Comparison of ENCODE assay signal across 21 mouse cellular contexts in genomic region chr6:126802946-126803345, GRCm38 (mm10). TPM values are rescaled to one million over a fixed set of nuclear protein-coding genes. Genes with fewer than 3 reads are reported as not detected.
A peak's percentile ranks its signal among the peaks of the same experiment; 100 is the strongest.
DNase-seq lines count a peak whose midpoint lies in the region; ATAC-seq and TF ChIP-seq lines count a peak whose summit lies in the region.
"Had no signal": no experiment of that assay in that cellular context is flagged by ENCODE, and none has a peak within 500 bp of the region (broad histone marks: within the 10 kb centered on the region; RNA-seq: fewer than 3 reads in every experiment).

No protein-coding gene starts in this region.

- no peaks in the 10 kb centered on the region for H3K9me3 ChIP-seq in hindbrain, embryonic 11.5 days (ENCODE audit: control insufficient read depth, low read length)
- H3K9me3 ChIP-seq in hindbrain, embryonic 16.5 days (ENCODE audit: control insufficient read depth, low read length) = no peaks in the 10 kb centered on the region
- no peaks in the 10 kb centered on the region for H3K9me3 ChIP-seq in midbrain, embryonic 14.5 days (ENCODE audit: control insufficient read depth, low read length)
- H3K9me3 ChIP-seq in midbrain, embryonic 16.5 days (replicated peaks; ENCODE audit: control insufficient read depth, low read length, poor library complexity, severe bottlenecking) = no peaks in the 10 kb centered on the region
- H3K9me3 ChIP-seq: embryonic facial prominence, embryonic 13.5 days; heart, embryonic 12.5 days; midbrain, embryonic 12.5 days had no signal

- TF ChIP-seq CTCF in layer of hippocampus, adult 2 months (conservative IDR thresholded peaks at IDR 0.05) = no peak

- H3K27ac ChIP-seq in hindbrain, embryonic 11.5 days (ENCODE audit: low read depth, low read length) = no peak overlapping the region
- H3K27ac ChIP-seq in hindbrain, embryonic 16.5 days (ENCODE audit: low read depth, low read length) = no peak overlapping the region
- H3K27ac ChIP-seq in midbrain, embryonic 14.5 days (replicated peaks; ENCODE audit: low read depth, low read length) = no peak overlapping the region
- no peak overlapping the region for H3K27ac ChIP-seq in midbrain, embryonic 16.5 days (ENCODE audit: low read length)
- no peak overlapping the region for H3K27ac ChIP-seq in layer of hippocampus, adult 2 months
- H3K27ac ChIP-seq: embryonic facial prominence, embryonic 13.5 days; midbrain, embryonic 12.5 days had no signal

- no peaks in the 10 kb centered on the region for H3K27me3 ChIP-seq in hindbrain, embryonic 11.5 days (ENCODE audit: control insufficient read depth, insufficient read depth, low read length)
- H3K27me3 ChIP-seq in hindbrain, embryonic 16.5 days (replicated peaks; ENCODE audit: control insufficient read depth, insufficient read depth, low read length) = no peaks in the 10 kb centered on the region
- H3K27me3 ChIP-seq in midbrain, embryonic 14.5 days (ENCODE audit: control insufficient read depth, insufficient read depth, low read length) = no peaks in the 10 kb centered on the region
- H3K27me3 ChIP-seq in midbrain, embryonic 16.5 days (ENCODE audit: control insufficient read depth, insufficient read depth, low read depth, low read length) = no peaks in the 10 kb centered on the region
- H3K27me3 ChIP-seq: embryonic facial prominence, embryonic 13.5 days; midbrain, embryonic 12.5 days had no signal

- H3K4me3 ChIP-seq in hindbrain, embryonic 11.5 days (ENCODE audit: low read depth, low read length) = no peak overlapping the region
- no peak overlapping the region for H3K4me3 ChIP-seq in hindbrain, embryonic 16.5 days (ENCODE audit: low read length)
- H3K4me3 ChIP-seq in midbrain, embryonic 14.5 days (replicated peaks; ENCODE audit: low read depth, low read length) = no peak overlapping the region
- no peak overlapping the region for H3K4me3 ChIP-seq in midbrain, embryonic 16.5 days (ENCODE audit: low read depth, low read length)
- H3K4me3 ChIP-seq in layer of hippocampus, adult 2 months = no peak overlapping the region
- H3K4me3 ChIP-seq: embryonic facial prominence, embryonic 13.5 days; heart, embryonic 12.5 days; midbrain, embryonic 12.5 days had no signal

- H3K4me1 ChIP-seq in hindbrain, embryonic 11.5 days (replicated peaks; ENCODE audit: control insufficient read depth, insufficient read depth, low read length) = no peaks in the 10 kb centered on the region
- no peaks in the 10 kb centered on the region for H3K4me1 ChIP-seq in hindbrain, embryonic 16.5 days (ENCODE audit: control insufficient read depth, insufficient read depth, low read depth, low read length)
- H3K4me1 ChIP-seq in midbrain, embryonic 14.5 days (ENCODE audit: control insufficient read depth, insufficient read depth, low read length) = no peaks in the 10 kb centered on the region
- no peaks in the 10 kb centered on the region for H3K4me1 ChIP-seq in midbrain, embryonic 16.5 days (ENCODE audit: control insufficient read depth, insufficient read depth, low read length)
- H3K4me1 ChIP-seq: embryonic facial prominence, embryonic 13.5 days; heart, embryonic 12.5 days had no signal

- H3K9ac ChIP-seq in hindbrain, embryonic 11.5 days (ENCODE audit: low read depth, low read length) = 0 out of 2 replicates have a peak overlapping the region, but pooled peaks have one; percentile 4
- H3K9ac ChIP-seq in hindbrain, embryonic 16.5 days (ENCODE audit: low read depth, low read length) = no peak overlapping the region
- H3K9ac ChIP-seq in midbrain, embryonic 14.5 days (replicated peaks; ENCODE audit: low read length) = no peak overlapping the region
- H3K9ac ChIP-seq in midbrain, embryonic 16.5 days (ENCODE audit: low read depth, low read length) = no peak overlapping the region
- H3K9ac ChIP-seq: embryonic facial prominence, embryonic 13.5 days; heart, embryonic 12.5 days; midbrain, embryonic 12.5 days had no signal

- H3K4me2 ChIP-seq in hindbrain, embryonic 11.5 days (replicated peaks; ENCODE audit: low read depth, low read length) = no peak overlapping the region
- no peak overlapping the region for H3K4me2 ChIP-seq in hindbrain, embryonic 16.5 days (ENCODE audit: low read length)
- H3K4me2 ChIP-seq in midbrain, embryonic 14.5 days (ENCODE audit: low read length) = no peak overlapping the region
- H3K4me2 ChIP-seq in midbrain, embryonic 16.5 days (ENCODE audit: low read length) = no peak overlapping the region
- H3K4me2 ChIP-seq: embryonic facial prominence, embryonic 13.5 days; heart, embryonic 12.5 days; midbrain, embryonic 12.5 days had no signal

- 34% methylated on average over 11 of the region's 11 CpGs for WGBS in hindbrain, embryonic 11.5 days
- 27% methylated on average over 11 of the region's 11 CpGs for WGBS in hindbrain, embryonic 16.5 days
- 25% methylated on average over 11 of the region's 11 CpGs for WGBS in midbrain, embryonic 14.5 days
- WGBS in midbrain, embryonic 16.5 days = 23% methylated on average over 11 of the region's 11 CpGs

- no peak for DNase-seq in hindbrain, embryonic 11.5 days (ENCODE audit: low spot score)
- DNase-seq in midbrain, embryonic 14.5 days = peak; percentile 17
- DNase-seq in layer of hippocampus, adult 2 months (ENCODE audit: low spot score in 2 of 2) = peak; percentile 13 to 50
- DNase-seq in telencephalon, adult 2 months (ENCODE audit: low read depth, low spot score) = peak; percentile 50
- DNase-seq in kidney, postnatal 10 days = no peak
- DNase-seq: B cell, adult 2 months; cerebellum, adult 9-11 months; kidney, adult 2 months; kidney, postnatal 25 days; lung, adult 2 months; lung, postnatal 4 days had no signal

- H3K36me3 ChIP-seq in hindbrain, embryonic 11.5 days (ENCODE audit: control insufficient read depth, insufficient read depth, low read length) = no peaks in the 10 kb centered on the region
- no peaks in the 10 kb centered on the region for H3K36me3 ChIP-seq in hindbrain, embryonic 16.5 days (ENCODE audit: control insufficient read depth, insufficient read depth, low read length)
- H3K36me3 ChIP-seq in midbrain, embryonic 14.5 days (ENCODE audit: control insufficient read depth, insufficient read depth, low read length) = no peaks in the 10 kb centered on the region
- H3K36me3 ChIP-seq in midbrain, embryonic 16.5 days (ENCODE audit: control insufficient read depth, insufficient read depth, low read length) = no peaks in the 10 kb centered on the region
- H3K36me3 ChIP-seq: embryonic facial prominence, embryonic 13.5 days; heart, embryonic 12.5 days; midbrain, embryonic 12.5 days had no signal

- no peak for ATAC-seq in hindbrain, embryonic 11.5 days (ENCODE audit: low FRiP score)
- ATAC-seq in hindbrain, embryonic 16.5 days = no peak
- no peak for ATAC-seq in midbrain, embryonic 14.5 days (ENCODE audit: low FRiP score, low TSS enrichment)
- ATAC-seq in midbrain, embryonic 16.5 days = no peak

RNA-seq across cellular contexts. Expression of gene Ndufa9, which starts 46.0 kb away (rescaled TPM):
- 183 and 200 TPM in 2 replicates for polyA plus RNA-seq in hindbrain, embryonic 11.5 days (2014; fragmentation: Nextera tagmentation; extraction: Ambion mirVana)
- 210 and 225 TPM in 2 replicates for polyA plus RNA-seq in hindbrain, embryonic 16.5 days (2015; fragmentation: Nextera tagmentation; extraction: Ambion mirVana)
- polyA plus RNA-seq in midbrain, embryonic 14.5 days (2014; fragmentation: Nextera tagmentation; extraction: Ambion mirVana) = 170 and 174 TPM in 2 replicates
- 176 and 185 TPM in 2 replicates for polyA plus RNA-seq in midbrain, embryonic 16.5 days (2015; fragmentation: Nextera tagmentation; extraction: Ambion mirVana)
- 100 to 1,000 TPM; 141 to 155 TPM for total RNA-seq in layer of hippocampus, adult 2 months (2021)

RNA-seq across cellular contexts. Expression of gene Akap3, which starts 50.0 kb away (rescaled TPM):
- 0.09 and 0.13 TPM in 2 replicates for polyA plus RNA-seq in hindbrain, embryonic 11.5 days (2014; fragmentation: Nextera tagmentation; extraction: Ambion mirVana)
- 0.11 and 0.25 TPM in 2 replicates for polyA plus RNA-seq in hindbrain, embryonic 16.5 days (2015; fragmentation: Nextera tagmentation; extraction: Ambion mirVana)
- polyA plus RNA-seq in midbrain, embryonic 14.5 days (2014; fragmentation: Nextera tagmentation; extraction: Ambion mirVana) = 0.07 and 0.09 TPM in 2 replicates
- polyA plus RNA-seq in midbrain, embryonic 16.5 days (2015; fragmentation: Nextera tagmentation; extraction: Ambion mirVana) = 0.09 and 0.14 TPM in 2 replicates
- under 1 TPM; 0.12 to 0.13 TPM for total RNA-seq in layer of hippocampus, adult 2 months (2021)
- total RNA-seq: adrenal gland, postnatal 4 days; gastrocnemius, adult 18-20 months; granulocyte monocyte progenitor cell, adult 5-6 weeks; heart, postnatal 25 days had no signal
- polyA plus RNA-seq: embryonic facial prominence, embryonic 13.5 days; heart, embryonic 12.5 days; liver, adult 2 months; lung, adult 2 months had no signal

Comparison
In these comparisons a context has a peak if more than half of its experiments do, and no peak if none do; other contexts are left out.
1. DNase-seq: peak in midbrain, embryonic 14.5 days (single experiment), layer of hippocampus, adult 2 months (2 of 2) and telencephalon, adult 2 months (single experiment); none in hindbrain, embryonic 11.5 days (single experiment) and kidney, postnatal 10 days (single experiment).